Comparison of ENCODE assay signal across 23 mouse cellular contexts in genomic region chr17:35486726-35487125, GRCm38 (mm10). TPM values are rescaled to one million over a fixed set of nuclear protein-coding genes. Genes with fewer than 3 reads are reported as not detected.
A peak's percentile ranks its signal among the peaks of the same experiment; 100 is the strongest.
DNase-seq lines count a peak whose midpoint lies in the region; ATAC-seq and TF ChIP-seq lines count a peak whose summit lies in the region.
"Had no signal": no experiment of that assay in that cellular context is flagged by ENCODE, and none has a peak within 500 bp of the region (broad histone marks: within the 10 kb centered on the region; RNA-seq: fewer than 3 reads in every experiment).

No protein-coding gene starts in this region.

- H3K36me3 ChIP-seq in limb, embryonic 12.5 days = no peaks in the 10 kb centered on the region
- no peaks in the 10 kb centered on the region for H3K36me3 ChIP-seq in limb, embryonic 10.5 days
- H3K36me3 ChIP-seq in E14TG2a.4 (ENCODE audit: insufficient read depth, low read length) = no peaks in the 10 kb centered on the region
- H3K36me3 ChIP-seq in ES-Bruce4 (ENCODE audit: control insufficient read depth, insufficient read depth, low read length, poor library complexity, severe bottlenecking) = no peaks in the 10 kb centered on the region
- H3K36me3 ChIP-seq: forebrain, embryonic 12.5 days; heart, embryonic 12.5 days; hindbrain, embryonic 10.5 days; intestine, embryonic 15.5 days had no signal

- TF ChIP-seq CTCF in E14TG2a.4 (conservative IDR thresholded peaks at IDR 0.05; ENCODE audit: low read length) = no peak
- no peak for TF ChIP-seq CTCF in ES-Bruce4 (IDR thresholded peaks at IDR 0.05; ENCODE audit: low read depth, low read length)

- H3K9ac ChIP-seq in limb, embryonic 12.5 days (replicated peaks) = 0 out of 2 replicates have a peak overlapping the region, but pooled peaks have one; percentile 31
- peak overlapping the region; percentile 1; the same call in 1 of the 2 replicates for H3K9ac ChIP-seq in ES-Bruce4 (ENCODE audit: low read depth, poor library complexity, severe bottlenecking)
- H3K9ac ChIP-seq: forebrain, embryonic 12.5 days; forebrain, postnatal 0 days; heart, embryonic 12.5 days; hindbrain, embryonic 14.5 days; intestine, embryonic 15.5 days had no signal

- H3K4me2 ChIP-seq in limb, embryonic 12.5 days = no peak overlapping the region
- H3K4me2 ChIP-seq: forebrain, embryonic 12.5 days; heart, embryonic 12.5 days; hindbrain, embryonic 14.5 days; intestine, embryonic 15.5 days had no signal

- WGBS in limb, embryonic 12.5 days = 54% methylated on average over 10 of the region's 10 CpGs
- WGBS in limb, embryonic 10.5 days = 52% methylated on average over 10 of the region's 10 CpGs

- TF ChIP-seq EP300 in ES-Bruce4 (IDR thresholded peaks at IDR 0.05; ENCODE audit: insufficient read depth, low read depth, low read length) = peak; percentile 79

- no peaks in the 10 kb centered on the region for H3K4me1 ChIP-seq in limb, embryonic 12.5 days (replicated peaks)
- H3K4me1 ChIP-seq in limb, embryonic 10.5 days = no peaks in the 10 kb centered on the region
- H3K4me1 ChIP-seq in E14TG2a.4 (replicated peaks; ENCODE audit: low read depth, low read length) (peaks cover 69% of the 10 kb centered on the region), ES-Bruce4 (ENCODE audit: control insufficient read depth, insufficient read depth, low read length) (peaks cover 8% of the 10 kb centered on the region)
- H3K4me1 ChIP-seq: forebrain, embryonic 12.5 days; intestine, embryonic 15.5 days had no signal

- no peak for DNase-seq in limb, embryonic 10.5 days (ENCODE audit: low spot score)
- DNase-seq in ZHBTc4 (ENCODE audit: low read depth, low spot score) = peak; percentile 64
- DNase-seq in layer of hippocampus, postnatal 10 days (ENCODE audit: low spot score in 2 of 2) = no peak
- DNase-seq in adrenal gland, postnatal 4 days (ENCODE audit: low spot score in 2 of 2) = no peak
- DNase-seq: adrenal gland, postnatal 10 days; cerebellum, adult 11-12 months; cerebellum, adult 9-11 months; forebrain, postnatal 0 days; gastrocnemius, adult 2 months; gastrocnemius, postnatal 25 days had no signal

- no peaks in the 10 kb centered on the region for H3K27me3 ChIP-seq in limb, embryonic 12.5 days
- no peaks in the 10 kb centered on the region for H3K27me3 ChIP-seq in limb, embryonic 10.5 days (ENCODE audit: low read depth, poor library complexity, severe bottlenecking)
- H3K27me3 ChIP-seq in E14TG2a.4 (ENCODE audit: insufficient read depth, low read length) (no peaks in the 10 kb centered on the region), ES-Bruce4 (ENCODE audit: control insufficient read depth, insufficient read depth, low read length, poor library complexity, severe bottlenecking) (no peaks in the 10 kb centered on the region)
- H3K27me3 ChIP-seq: intestine, embryonic 15.5 days had no signal

- TF ChIP-seq POLR2A in ES-Bruce4 (IDR thresholded peaks at IDR 0.05; ENCODE audit: insufficient read depth, low read length) = no peak

- H3K9me3 ChIP-seq in limb, embryonic 12.5 days = no peaks in the 10 kb centered on the region
- no peaks in the 10 kb centered on the region for H3K9me3 ChIP-seq in limb, embryonic 10.5 days (replicated peaks)
- no peaks in the 10 kb centered on the region for H3K9me3 ChIP-seq in E14TG2a.4 (ENCODE audit: low read length)
- H3K9me3 ChIP-seq in ES-Bruce4 (replicated peaks; ENCODE audit: control insufficient read depth, insufficient read depth, low read length, poor library complexity, severe bottlenecking) = no peaks in the 10 kb centered on the region
- H3K9me3 ChIP-seq: forebrain, embryonic 12.5 days; heart, embryonic 12.5 days; hindbrain, embryonic 10.5 days; intestine, embryonic 15.5 days had no signal

- ATAC-seq in limb, embryonic 12.5 days (ENCODE audit: insufficient number of reproducible peaks, insufficient read depth, low FRiP score, low TSS enrichment, low read depth) = no peak
- ATAC-seq: forebrain, postnatal 0 days; intestine, embryonic 15.5 days had no signal

- no peak overlapping the region for H3K4me3 ChIP-seq in limb, embryonic 12.5 days (replicated peaks)
- no peak overlapping the region for H3K4me3 ChIP-seq in limb, embryonic 10.5 days
- H3K4me3 ChIP-seq in E14TG2a.4 (replicated peaks; ENCODE audit: low read length) = peak overlapping the region; percentile 57
- H3K4me3 ChIP-seq in ES-Bruce4 (ENCODE audit: low read depth, low read length) = peak overlapping the region; percentile 7; the same call in 1 of the 2 replicates
- H3K4me3 ChIP-seq: forebrain, embryonic 12.5 days; gastrocnemius, adult 2 months; heart, embryonic 12.5 days; hindbrain, embryonic 10.5 days; intestine, embryonic 15.5 days had no signal

- no peak overlapping the region for H3K27ac ChIP-seq in limb, embryonic 12.5 days
- no peak overlapping the region for H3K27ac ChIP-seq in limb, embryonic 10.5 days
- peak overlapping the region; percentile 5 for H3K27ac ChIP-seq in ES-Bruce4 (ENCODE audit: insufficient read depth, low read length)
- H3K27ac ChIP-seq: forebrain, embryonic 12.5 days; gastrocnemius, adult 2 months; hindbrain, embryonic 10.5 days; hindbrain, embryonic 14.5 days; intestine, embryonic 15.5 days had no signal

RNA-seq across cellular contexts. Expression of gene H2-Q10, which starts 16.8 kb away (rescaled TPM):
- 0.41 and 0.42 TPM in 2 replicates for polyA plus RNA-seq in limb, embryonic 12.5 days (2016; fragmentation: Nextera tagmentation; extraction: Ambion mirVana)
- 0.51 and 0.53 TPM in 2 replicates for polyA plus RNA-seq in limb, embryonic 10.5 days (2016; fragmentation: Nextera tagmentation; extraction: Ambion mirVana)
- polyA plus RNA-seq in ES-Bruce4 (2011; ENCODE audit: insufficient read depth, insufficient read length, low read depth, missing spikeins) = 0.68 and 2.0 TPM in 2 replicates
- total RNA-seq in layer of hippocampus, postnatal 10 days (2021) = under 1 TPM in 1 of 2 experiments, not detected in 1; 0.07 TPM
- total RNA-seq in adrenal gland, postnatal 4 days (2021) = 10 to 100 TPM in 1 of 2 experiments, 1 to 10 TPM in 1; 2.3 to 51.2 TPM
- polyA plus RNA-seq: hindbrain, embryonic 14.5 days had no signal

RNA-seq across cellular contexts. Expression of gene Pou5f1, which starts 19.1 kb away (rescaled TPM):
- 0.56 TPM in 1 of 2 replicates, not detected in the other for polyA plus RNA-seq in limb, embryonic 12.5 days (2016; fragmentation: Nextera tagmentation; extraction: Ambion mirVana)
- not detected in 2 replicates for polyA plus RNA-seq in limb, embryonic 10.5 days (2016; fragmentation: Nextera tagmentation; extraction: Ambion mirVana)
- 397 and 429 TPM in 2 replicates for polyA plus RNA-seq in ES-Bruce4 (2011; ENCODE audit: insufficient read depth, insufficient read length, low read depth, missing spikeins)
- under 1 TPM in 1 of 2 experiments, not detected in 1; 0.25 TPM for total RNA-seq in layer of hippocampus, postnatal 10 days (2021)
- total RNA-seq in adrenal gland, postnatal 4 days (2021) = under 1 TPM in 1 of 2 experiments, not detected in 1; 0.37 TPM
- total RNA-seq: forebrain, postnatal 0 days; gastrocnemius, adult 2 months; granulocyte monocyte progenitor cell, adult 5-6 weeks; heart, adult 8-10 months; heart, postnatal 25 days had no signal
- polyA plus RNA-seq: embryonic facial prominence, embryonic 11.5 days; forebrain, postnatal 0 days; heart, embryonic 12.5 days; heart, embryonic 16.5 days; hindbrain, embryonic 10.5 days; hindbrain, embryonic 14.5 days; intestine, embryonic 15.5 days had no signal

RNA-seq across cellular contexts. Expression of gene Tcf19, which starts 29.9 kb away (rescaled TPM):
- 60.5 and 62.3 TPM in 2 replicates for polyA plus RNA-seq in limb, embryonic 12.5 days (2016; fragmentation: Nextera tagmentation; extraction: Ambion mirVana)
- 38.8 and 52.0 TPM in 2 replicates for polyA plus RNA-seq in limb, embryonic 10.5 days (2016; fragmentation: Nextera tagmentation; extraction: Ambion mirVana)
- polyA plus RNA-seq in ES-Bruce4 (2011; ENCODE audit: insufficient read depth, insufficient read length, low read depth, missing spikeins) = 4.0 and 5.2 TPM in 2 replicates
- total RNA-seq in layer of hippocampus, postnatal 10 days (2021) = 1 to 10 TPM; 7.5 to 8.0 TPM
- total RNA-seq in adrenal gland, postnatal 4 days (2021) = 10 to 100 TPM; 31.0 to 34.7 TPM

RNA-seq across cellular contexts. Expression of gene Cchcr1, which starts 30.2 kb away (rescaled TPM):
- polyA plus RNA-seq in limb, embryonic 12.5 days (2016; fragmentation: Nextera tagmentation; extraction: Ambion mirVana) = 26.1 and 26.3 TPM in 2 replicates
- polyA plus RNA-seq in limb, embryonic 10.5 days (2016; fragmentation: Nextera tagmentation; extraction: Ambion mirVana) = 24.9 and 25.5 TPM in 2 replicates
- polyA plus RNA-seq in ES-Bruce4 (2011; ENCODE audit: insufficient read depth, insufficient read length, low read depth, missing spikeins) = 13.4 and 15.3 TPM in 2 replicates
- 1 to 10 TPM; 7.7 to 9.7 TPM for total RNA-seq in layer of hippocampus, postnatal 10 days (2021)
- 10 to 100 TPM; 20.0 to 23.5 TPM for total RNA-seq in adrenal gland, postnatal 4 days (2021)

RNA-seq across cellular contexts. Expression of gene Psors1c2, which starts 46.3 kb away (rescaled TPM):
- 0.96 and 1.3 TPM in 2 replicates for polyA plus RNA-seq in limb, embryonic 12.5 days (2016; fragmentation: Nextera tagmentation; extraction: Ambion mirVana)
- polyA plus RNA-seq in limb, embryonic 10.5 days (2016; fragmentation: Nextera tagmentation; extraction: Ambion mirVana) = 1.4 TPM in 2 replicates
- polyA plus RNA-seq in ES-Bruce4 (2011; ENCODE audit: insufficient read depth, insufficient read length, low read depth, missing spikeins) = 4.6 and 7.0 TPM in 2 replicates
- total RNA-seq in layer of hippocampus, postnatal 10 days (2021) = not detected
- total RNA-seq in adrenal gland, postnatal 4 days (2021) = under 1 TPM in 1 of 2 experiments, not detected in 1; 0.87 TPM
- total RNA-seq: adrenal gland, postnatal 10 days; gastrocnemius, adult 2 months; gastrocnemius, postnatal 25 days; granulocyte monocyte progenitor cell, adult 5-6 weeks; heart, adult 8-10 months; heart, postnatal 25 days had no signal

Comparison
In these comparisons a context has a peak if more than half of its experiments do, and no peak if none do; other contexts are left out.
1. H3K4me3 ChIP-seq: peak in E14TG2a.4 (single experiment) and ES-Bruce4 (single experiment); none in limb, embryonic 12.5 days (single experiment) and limb, embryonic 10.5 days (single experiment).
2. RNA of gene Pou5f1, which starts 19.1 kb away (polyA plus RNA-seq): 397 to 429 TPM in ES-Bruce4; 0.56 TPM in limb, embryonic 12.5 days and not detected in limb, embryonic 10.5 days; every median in the first group is over 100 times any median in the second.